Mouse (Mus musculus) small intestine, adult 2 months (tissue): ENCODE measurements around the gene Atp5g2.

ENCODE experiments used
- CTCF ChIP-seq: fragments of 200-500 bp; IDR thresholded peaks from 2 replicates; pipeline ENCODE4 v1.5.1; 2012; ENCODE audit warnings: low read depth, mild to moderate bottlenecking, control low read depth, inconsistent platforms, low read length, moderate library complexity, mixed read lengths; ENCODE audit not compliant: insufficient replicate concordance, insufficient read length; ENCODE audit errors: extremely low read depth
- POLR2A ChIP-seq: fragments of 200-500 bp; IDR thresholded peaks from 2 replicates; pipeline ENCODE4 v1.6.1; 2012; ENCODE audit warnings: low read depth, mild to moderate bottlenecking, control low read depth, inconsistent platforms, low read length, moderate library complexity

DNA sequence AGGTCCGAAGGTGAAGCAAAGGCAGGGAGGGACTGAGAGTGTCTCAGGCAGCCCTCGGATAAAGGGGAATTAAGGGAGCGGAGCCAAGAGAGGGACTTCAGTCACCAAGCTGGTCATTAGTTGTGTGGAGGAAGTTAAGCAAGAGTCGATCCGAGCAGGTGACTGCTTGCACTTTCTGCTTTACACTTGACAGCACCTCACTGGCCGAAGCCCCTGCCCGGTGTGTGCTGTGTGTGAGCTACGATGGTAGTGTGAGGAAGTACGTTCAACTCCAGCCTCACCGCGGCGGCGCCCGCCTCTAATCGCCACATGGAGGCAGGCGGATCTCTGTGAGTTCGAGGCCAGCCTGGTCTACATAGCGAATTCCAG is 46.5 kb downstream of the Atp5g2 start:
- TF ChIP-seq POLR2A (no peak), CTCF (no peak)
